Mouse (Mus musculus): ENCODE measurements around the gene Grb10. TPM values are rescaled to one million over a fixed set of nuclear protein-coding genes. Genes with fewer than 3 reads are reported as not detected.

Grb10 gene
- polyA plus RNA-seq, 1 experiment from 2014 or later, result 228 TPM

Other genes starting within 250 kb of the Grb10 start
- 59.2 and 85.4 TPM in 2 replicates for gene Fignl1, start 229.7 kb downstream of the Grb10 start, polyA plus RNA-seq (2014; fragmentation: Nextera tagmentation; extraction: Ambion mirVana)
- gene Ddc, start 140.5 kb downstream of the Grb10 start, polyA plus RNA-seq (2014; fragmentation: Nextera tagmentation; extraction: Ambion mirVana), result 7.1 and 8.4 TPM in 2 replicates